Mouse (Mus musculus) cerebellum, adult 2 months (tissue): ENCODE measurements at regions not wholly inside any gene's neighbourhood (a gene's known extent, or its start where the extent isn't known, plus 50 kb on each side); places are given as distances from the start of the nearest gene placed in this dataset.

Experiments used
- DNase-seq, 2 experiments: peaks; one replicate each; pipeline ENCODE4 v3.0.0; 2021
- H3K27ac ChIP-seq: fragments of 200-500 bp; 2 replicates; pipeline ENCODE4 v1.5.1; 2012; ENCODE audit warnings: low read length, control low read depth, inconsistent platforms; ENCODE audit not compliant: insufficient read depth
- H3K27me3 ChIP-seq: fragments of 200-500 bp; 2 replicates; pipeline ENCODE4 v1.6.1; 2012; ENCODE audit warnings: inconsistent platforms, mild to moderate bottlenecking, low read length, moderate library complexity; ENCODE audit not compliant: control insufficient read depth, insufficient read depth
- H3K4me1 ChIP-seq: fragments of 200-500 bp; 2 replicates; pipeline ENCODE4 v1.6.1; 2011; ENCODE audit warnings: low read length; ENCODE audit not compliant: control insufficient read depth, insufficient read depth
- H3K4me3 ChIP-seq: fragments of 200-500 bp; replicated peaks from 2 replicates; pipeline ENCODE3; 2011; ENCODE audit warnings: mild to moderate bottlenecking, low read depth, low read length, control low read depth; ENCODE audit not compliant: insufficient read depth
- CTCF ChIP-seq: fragments of 200-500 bp; IDR thresholded peaks from 2 replicates; pipeline ENCODE4 v1.5.1; 2011; ENCODE audit warnings: low read depth, mild to moderate bottlenecking, control low read depth, low read length, moderate library complexity, borderline replicate concordance; ENCODE audit not compliant: insufficient read depth
- POLR2A ChIP-seq: fragments of 200-500 bp; IDR thresholded peaks from 2 replicates; pipeline ENCODE4 v1.6.1; 2011; ENCODE audit warnings: low read length, control low read depth, borderline replicate concordance; ENCODE audit not compliant: insufficient read depth
- WGBS: fragments of 180-500 bp; shearing (Covaris S2); methylation state at CpG from one replicate; pipeline ENCODE4 v1.1.7; 2018; 5-methylcytosine and 5-hydroxymethylcytosine counted together

DNA sequence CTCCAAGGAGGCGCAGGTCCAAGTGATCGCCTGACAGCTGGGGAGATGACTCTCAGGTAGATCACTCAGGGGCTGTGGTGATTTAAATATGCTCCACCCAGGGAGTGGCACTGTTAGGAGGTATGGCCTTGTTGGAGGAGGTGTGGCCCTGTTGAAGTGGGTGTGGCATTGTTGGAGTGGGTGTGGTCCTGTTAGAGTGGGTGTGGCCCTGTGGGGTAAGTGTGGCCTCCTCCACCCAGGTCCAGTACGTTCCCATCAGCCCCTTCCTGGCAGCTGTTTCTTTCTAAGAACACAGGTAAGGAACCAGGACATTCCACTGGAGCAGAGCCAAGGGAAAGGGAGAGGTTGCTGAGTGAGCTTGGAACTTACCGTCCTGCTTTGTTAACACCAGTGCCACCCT is 125.1 kb downstream of the Cryba4 start:
- no peak overlapping the region for H3K27ac ChIP-seq
- no peak for DNase-seq
- H3K4me1 ChIP-seq: no peaks in the 10 kb centered on the region; the same call in 1 of the 2 replicates
- 74% methylated on average over 4 of the region's 4 CpGs for WGBS
- TF ChIP-seq CTCF (no peak), POLR2A (no peak)
- H3K27me3 ChIP-seq: no peaks in the 10 kb centered on the region
- H3K4me3 ChIP-seq: no peak overlapping the region

DNA sequence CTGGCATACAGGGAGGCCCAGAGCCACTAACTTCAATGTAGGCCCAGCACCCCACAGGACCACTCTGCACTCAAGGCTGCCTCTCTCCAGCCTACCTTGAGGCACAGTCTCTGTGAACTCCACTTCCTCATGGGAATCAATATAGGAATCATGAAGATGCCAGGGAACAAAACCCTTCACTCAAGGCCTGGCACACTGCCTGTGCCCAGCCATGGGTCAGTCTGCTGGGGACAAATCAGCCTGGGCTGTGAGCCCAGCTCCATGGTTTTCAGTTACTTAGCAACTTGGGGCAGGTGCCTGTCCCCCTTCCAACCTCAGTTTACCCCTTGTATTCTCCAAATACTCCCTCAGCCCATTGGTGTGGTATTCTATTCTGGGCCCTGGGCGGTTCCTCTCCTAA is 119.6 kb downstream of the Cryba4 start:
- Histone ChIP-seq H3K27ac (no peak overlapping the region), H3K4me3 (no peak overlapping the region), H3K27me3 (no peaks in the 10 kb centered on the region), H3K4me1 (no peaks in the 10 kb centered on the region; the same call in 1 of the 2 replicates)
- peak in 1 of 2 experiments; percentile 12 for DNase-seq
- WGBS: 96% methylated on average over 1 of the region's 1 CpGs
- TF ChIP-seq CTCF (no peak), POLR2A (no peak)

DNA sequence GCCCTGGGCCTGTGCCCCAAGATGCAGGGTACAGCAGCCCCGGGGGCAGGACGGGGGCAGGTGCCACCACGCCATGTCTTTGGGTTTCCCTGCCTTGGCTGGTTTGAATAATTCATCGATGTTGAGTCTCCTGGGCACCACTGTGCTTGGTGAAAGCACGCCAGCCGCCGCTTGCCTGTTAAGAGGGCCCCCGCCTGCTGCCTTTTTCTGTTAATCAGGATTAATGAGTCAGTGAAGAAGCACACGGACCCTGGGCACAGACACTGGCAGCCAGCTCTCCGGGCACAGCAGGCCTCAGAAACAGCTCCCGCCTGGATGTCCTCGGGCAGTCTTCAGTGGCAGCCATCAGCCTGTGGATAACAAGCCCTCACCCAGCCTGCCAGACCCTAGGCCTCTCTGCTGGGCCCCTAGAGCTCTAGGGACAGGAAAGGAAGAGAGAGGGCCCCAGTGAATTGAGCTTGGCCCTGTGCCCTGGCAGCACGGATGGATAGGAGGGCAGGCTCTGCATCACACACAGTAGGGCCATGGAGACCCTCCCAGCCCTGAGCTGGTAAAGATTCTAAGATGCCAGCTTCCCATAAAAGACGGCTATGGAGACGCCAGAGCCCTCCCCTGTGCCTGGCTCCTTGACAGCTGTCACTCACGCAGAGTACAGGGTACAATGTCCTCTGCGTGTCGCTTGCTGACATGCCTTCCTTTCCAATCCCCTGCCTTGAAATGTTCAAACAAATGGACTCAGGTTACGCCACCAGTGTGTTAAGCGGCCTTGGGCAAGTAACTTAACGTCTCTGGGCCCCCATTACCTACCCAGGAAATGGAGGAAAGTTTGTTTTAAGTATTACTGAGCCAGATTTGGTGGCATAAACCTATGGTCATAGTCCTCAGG is 118.4 kb downstream of the Cryba4 start:
- TF ChIP-seq POLR2A (no peak), CTCF (no peak)
- no peak overlapping the region for H3K27ac ChIP-seq
- H3K4me1 ChIP-seq: no peaks in the 10 kb centered on the region; the same call in 1 of the 2 replicates
- DNase-seq: peak; percentile 16 to 39
- no peak overlapping the region for H3K4me3 ChIP-seq
- no peaks in the 10 kb centered on the region for H3K27me3 ChIP-seq
- WGBS: 41% methylated on average over 21 of the region's 21 CpGs

DNA sequence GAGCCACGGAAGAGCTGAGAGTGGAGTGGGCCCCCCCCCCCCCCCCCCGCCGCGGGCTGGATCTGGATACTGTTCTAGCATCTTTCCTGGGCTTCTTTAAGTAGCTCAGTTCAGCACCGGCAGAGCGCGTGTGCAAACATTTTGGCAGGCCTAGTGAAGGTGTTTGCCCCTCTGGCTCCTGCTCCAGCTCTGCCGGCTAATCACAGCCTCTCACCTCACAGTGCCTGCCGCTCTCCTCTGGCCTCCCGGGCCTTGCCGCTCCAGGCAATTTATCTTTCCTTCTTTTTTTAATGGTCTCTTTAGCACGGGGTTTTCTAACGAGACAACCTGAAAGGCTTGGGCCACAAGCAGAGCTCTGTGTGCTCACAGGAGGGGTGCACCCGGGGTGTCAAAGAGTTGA is 115.7 kb downstream of the Cryba4 start:
- Histone ChIP-seq H3K27ac (no peak overlapping the region), H3K4me1 (no peaks in the 10 kb centered on the region; the same call in 1 of the 2 replicates), H3K4me3 (no peak overlapping the region), H3K27me3 (no peaks in the 10 kb centered on the region)
- 57% methylated on average over 12 of the region's 14 CpGs for WGBS
- TF ChIP-seq CTCF (no peak), POLR2A (no peak)
- no peak for DNase-seq

DNA sequence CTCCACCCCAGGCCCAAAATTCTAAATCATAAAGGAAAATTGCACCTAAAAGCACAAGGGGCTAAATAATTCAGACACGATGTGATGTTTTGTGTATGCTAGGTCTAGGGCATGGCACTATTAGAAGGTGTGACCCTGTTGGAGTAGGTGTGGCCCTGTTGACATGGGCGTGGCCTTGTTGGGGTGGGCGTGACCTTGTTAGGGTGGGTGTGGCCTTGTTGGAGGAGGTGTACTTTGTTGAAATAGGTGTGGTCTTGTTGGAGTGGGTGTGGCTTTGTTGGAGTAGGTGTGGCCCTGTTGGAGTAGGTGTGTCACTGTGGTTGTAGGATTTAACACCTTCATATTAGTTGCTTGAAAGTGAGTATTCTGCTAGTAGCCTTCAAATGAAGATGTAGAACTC is 114.1 kb downstream of the Cryba4 start:
- TF ChIP-seq CTCF (no peak), POLR2A (no peak)
- H3K4me3 ChIP-seq: no peak overlapping the region
- H3K27ac ChIP-seq: no peak overlapping the region
- H3K4me1 ChIP-seq: no peaks in the 10 kb centered on the region
- DNase-seq: no peak
- no peaks in the 10 kb centered on the region for H3K27me3 ChIP-seq
- WGBS: 85% methylated on average over 3 of the region's 3 CpGs

DNA sequence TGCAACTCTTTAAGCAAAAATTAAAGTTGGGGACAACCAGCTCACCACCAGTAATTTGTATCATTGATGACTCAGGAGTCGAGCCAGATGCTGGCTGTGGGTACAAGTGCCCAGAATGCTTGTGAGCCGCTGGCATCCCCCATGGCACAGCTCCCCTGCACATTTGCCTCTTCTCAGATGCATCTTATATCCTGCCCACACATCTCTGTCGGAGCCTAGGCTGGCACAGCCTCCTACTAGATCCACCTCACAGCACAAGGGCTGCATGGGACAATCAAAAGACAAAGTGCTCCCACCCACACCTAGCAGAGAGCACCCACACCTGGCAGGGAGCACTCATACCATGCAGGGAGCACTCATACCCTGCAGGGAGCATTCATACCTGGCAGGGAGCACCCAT is 109.6 kb downstream of the Cryba4 start:
- Histone ChIP-seq H3K27me3 (no peaks in the 10 kb centered on the region), H3K4me1 (no peaks in the 10 kb centered on the region), H3K27ac (no peak overlapping the region), H3K4me3 (no peak overlapping the region)
- DNase-seq: no peak
- TF ChIP-seq CTCF: no peak
- no peak for TF ChIP-seq POLR2A
- 37% methylated on average over 3 of the region's 3 CpGs for WGBS

DNA sequence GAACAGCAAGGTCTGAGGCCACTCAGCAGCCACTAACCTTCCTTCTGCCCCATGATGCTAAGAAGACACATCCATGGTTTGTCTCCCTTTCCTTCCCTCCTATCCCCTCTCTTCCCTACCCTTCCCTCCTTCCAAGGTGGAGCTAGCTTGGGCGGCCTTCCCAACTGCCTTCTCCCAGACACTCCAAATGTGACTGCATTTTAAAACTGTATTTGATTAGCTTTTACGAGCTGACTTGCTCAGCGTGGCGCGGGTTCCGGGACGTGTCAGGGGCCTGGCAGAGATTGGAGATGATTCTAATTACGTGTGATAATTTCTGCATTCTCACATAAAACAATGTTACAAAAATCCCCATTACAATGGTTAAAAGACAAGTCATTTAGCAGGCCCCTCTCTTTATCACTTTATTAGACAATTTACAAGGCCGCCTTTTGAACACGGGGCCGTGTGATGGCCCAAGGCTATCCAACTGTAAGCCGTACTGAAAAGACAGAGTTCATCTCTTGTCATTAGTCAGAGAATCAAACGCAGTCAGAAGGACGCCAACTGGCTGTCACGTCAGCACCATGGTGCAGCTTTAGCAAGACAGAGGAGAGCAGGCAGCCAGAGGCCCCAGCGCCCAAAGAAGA is 108.2 kb downstream of the Cryba4 start:
- Histone ChIP-seq H3K4me3 (no peak overlapping the region), H3K4me1 (no peaks in the 10 kb centered on the region), H3K27me3 (no peaks in the 10 kb centered on the region), H3K27ac (no peak overlapping the region)
- 81% methylated on average over 16 of the region's 16 CpGs for WGBS
- no peak for DNase-seq
- TF ChIP-seq CTCF (no peak), POLR2A (no peak)

DNA sequence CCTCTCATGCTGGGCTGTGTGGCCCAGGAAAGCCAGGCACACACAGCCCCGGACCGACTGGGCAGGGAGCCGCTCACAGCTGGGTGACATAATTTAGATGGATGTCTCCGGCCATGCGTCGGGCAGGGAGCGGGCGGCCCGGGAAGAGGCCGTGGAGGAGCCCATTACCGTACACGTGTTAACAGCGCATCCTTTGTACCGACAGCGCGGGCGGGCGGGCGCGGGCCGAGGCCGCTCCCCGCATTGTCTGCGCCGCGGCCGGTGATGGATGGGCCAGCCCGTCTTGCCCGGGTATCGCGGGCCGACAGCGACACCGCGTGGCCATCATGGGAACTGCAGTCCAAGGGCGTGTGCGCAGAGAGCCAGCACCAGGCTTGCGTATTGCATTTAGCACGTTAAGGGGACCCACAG is 98.6 kb downstream of the Cryba4 start:
- Histone ChIP-seq H3K27ac (no peak overlapping the region), H3K4me1 (no peaks in the 10 kb centered on the region), H3K27me3 (no peaks in the 10 kb centered on the region), H3K4me3 (no peak overlapping the region)
- 2% methylated on average over 39 of the region's 39 CpGs for WGBS
- DNase-seq: peak; percentile 66 to 85
- TF ChIP-seq CTCF (peak; percentile 97), POLR2A (no peak)

DNA sequence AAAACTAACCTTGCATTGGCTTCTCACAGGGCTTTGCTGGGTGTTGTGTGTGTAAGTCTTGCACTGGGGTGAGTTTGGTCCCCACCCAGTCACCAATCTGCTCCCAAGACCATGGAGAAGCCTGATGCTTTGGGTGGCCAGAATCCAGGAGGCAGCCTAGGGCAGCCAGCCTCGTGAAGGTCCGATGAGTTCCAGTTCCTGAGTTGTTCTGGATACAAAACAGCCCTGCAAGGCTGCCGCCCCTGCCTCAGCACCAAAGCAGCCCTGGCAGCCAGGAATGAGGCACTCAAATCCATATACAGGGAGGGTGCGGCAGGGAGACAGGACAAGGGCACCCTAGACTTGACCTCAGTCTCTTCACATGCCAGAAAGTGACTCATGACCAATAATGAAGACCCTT is 97.7 kb downstream of the Cryba4 start:
- TF ChIP-seq CTCF (no peak), POLR2A (no peak)
- 35% methylated on average over 4 of the region's 4 CpGs for WGBS

More for the DNA sequence above, 97.7 kb downstream of the Cryba4 start:
- Histone ChIP-seq H3K4me1 (no peaks in the 10 kb centered on the region), H3K27ac (no peak overlapping the region), H3K4me3 (no peak overlapping the region), H3K27me3 (no peaks in the 10 kb centered on the region)
- DNase-seq: no peak
